Mouse (Mus musculus): ENCODE results near the gene Sik2. TPM values are rescaled to one million over a fixed set of nuclear protein-coding genes. Genes with fewer than 3 reads are reported as not detected.

The Sik2 gene
- polyA plus RNA-seq, 1 experiment from 2014 or later = 15.5 TPM

DNA sequence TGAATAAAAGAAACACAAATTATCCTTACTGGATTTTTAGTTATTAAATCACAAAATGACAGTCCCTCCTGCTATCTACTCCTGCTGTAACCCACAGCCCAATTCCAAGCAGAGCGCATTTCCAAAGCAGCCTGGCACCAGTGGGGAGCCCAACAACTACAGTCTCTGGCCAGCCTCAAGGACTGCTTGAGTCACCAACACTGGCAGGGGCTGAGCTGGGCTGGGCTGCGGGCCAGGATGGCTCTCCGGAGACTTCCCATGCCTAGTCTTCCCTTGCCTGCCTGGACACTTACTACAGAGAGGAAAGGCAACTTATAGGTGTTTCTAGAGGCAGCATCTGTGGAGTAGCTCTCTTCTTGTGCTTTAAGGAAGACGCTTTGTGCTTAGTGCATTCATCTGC lies 115.2 kb downstream of the Sik2 start:
- peaks cover 29% of the 10 kb centered on the region; the same call in 1 of the 2 replicates for H3K36me3 ChIP-seq (ENCODE audit: insufficient read depth, low read length)
- no peak overlapping the region for H3K4me3 ChIP-seq (ENCODE audit: low read length)
- H3K4me1 ChIP-seq (ENCODE audit: insufficient read depth, low read length) = no peaks in the 10 kb centered on the region
- WGBS = 84% methylated on average over 4 of the region's 4 CpGs
- no peak overlapping the region for H3K9ac ChIP-seq (replicated peaks; ENCODE audit: low read length)
- H3K27ac ChIP-seq (ENCODE audit: low read length) = no peak overlapping the region
- no peaks in the 10 kb centered on the region for H3K27me3 ChIP-seq (ENCODE audit: insufficient read depth, low read length)
- H3K9me3 ChIP-seq (ENCODE audit: low read length) = no peaks in the 10 kb centered on the region
- no peak overlapping the region for H3K4me2 ChIP-seq (replicated peaks; ENCODE audit: low read depth, low read length)
- no peak for ATAC-seq (ENCODE audit: low FRiP score, low TSS enrichment)

DNA sequence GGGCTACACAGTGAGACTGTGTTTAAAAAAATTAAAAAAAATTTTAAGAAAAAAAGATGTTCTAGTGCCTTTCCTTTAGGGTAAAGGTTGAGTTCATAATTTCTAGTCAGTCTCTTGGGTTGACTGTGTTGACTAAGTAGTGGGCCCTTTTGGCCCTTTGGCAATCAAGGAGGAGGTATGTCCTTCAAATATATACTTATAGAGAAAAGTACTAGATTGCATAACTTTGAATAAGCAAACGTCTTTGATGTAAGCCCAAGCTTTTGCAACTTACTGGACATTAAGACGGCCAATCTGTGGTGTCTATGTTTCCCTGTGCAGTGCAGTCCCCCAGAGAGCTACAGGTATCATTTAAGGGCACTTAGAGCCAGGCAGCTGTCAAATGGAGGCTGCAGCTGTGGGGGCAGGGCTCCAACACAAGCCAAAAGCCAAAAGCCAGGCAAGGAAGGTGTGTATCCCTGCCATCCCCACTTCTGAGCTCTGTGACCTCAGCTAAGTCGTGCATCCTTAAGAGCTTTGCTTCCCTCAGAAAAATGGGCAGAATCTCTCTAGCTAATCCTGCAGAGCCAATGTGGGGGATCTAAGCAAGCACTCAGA lies 118.3 kb downstream of the Sik2 start:
- no peak overlapping the region for H3K27ac ChIP-seq (ENCODE audit: low read length)
- ATAC-seq (ENCODE audit: low FRiP score, low TSS enrichment) = no peak
- no peak overlapping the region for H3K9ac ChIP-seq (replicated peaks; ENCODE audit: low read length)
- H3K36me3 ChIP-seq (ENCODE audit: insufficient read depth, low read length) = 0 out of 2 replicates have a peak, but pooled peaks cover 9% of the 10 kb centered on the region
- no peak overlapping the region for H3K4me2 ChIP-seq (replicated peaks; ENCODE audit: low read depth, low read length)
- no peaks in the 10 kb centered on the region for H3K27me3 ChIP-seq (ENCODE audit: insufficient read depth, low read length)
- no peaks in the 10 kb centered on the region for H3K9me3 ChIP-seq (ENCODE audit: low read length)
- 73% methylated on average over 3 of the region's 3 CpGs for WGBS
- H3K4me1 ChIP-seq (ENCODE audit: insufficient read depth, low read length) = peaks cover 15% of the 10 kb centered on the region
- no peak overlapping the region for H3K4me3 ChIP-seq (ENCODE audit: low read length)

DNA sequence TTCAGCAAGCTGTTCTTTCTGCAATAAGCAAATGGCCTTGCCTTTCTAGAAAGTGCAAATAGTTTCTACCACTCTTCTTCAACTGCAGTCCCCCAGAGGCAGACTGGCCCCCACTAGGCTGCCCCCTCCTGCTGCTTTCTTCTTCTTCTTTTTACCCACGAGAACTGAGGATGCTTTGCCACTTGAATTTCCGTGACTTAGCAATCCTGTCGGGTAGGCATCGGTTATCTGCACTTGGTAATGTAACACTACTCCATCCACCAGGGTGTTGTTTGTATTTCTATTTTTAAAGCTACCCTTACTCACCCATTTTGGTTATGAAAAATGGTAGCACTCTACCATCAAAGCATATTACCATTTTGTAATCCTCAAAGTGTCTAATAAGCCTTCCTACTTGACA lies 118.9 kb downstream of the Sik2 start:
- no peak overlapping the region for H3K9ac ChIP-seq (replicated peaks; ENCODE audit: low read length)
- H3K36me3 ChIP-seq (ENCODE audit: insufficient read depth, low read length) = 0 out of 2 replicates have a peak, but pooled peaks cover 6% of the 10 kb centered on the region
- 76% methylated on average over 4 of the region's 4 CpGs for WGBS
- no peak for ATAC-seq (ENCODE audit: low FRiP score, low TSS enrichment)
- no peaks in the 10 kb centered on the region for H3K9me3 ChIP-seq (ENCODE audit: low read length)
- peaks cover 21% of the 10 kb centered on the region for H3K4me1 ChIP-seq (ENCODE audit: insufficient read depth, low read length)
- no peaks in the 10 kb centered on the region for H3K27me3 ChIP-seq (ENCODE audit: insufficient read depth, low read length)
- no peak overlapping the region for H3K4me3 ChIP-seq (ENCODE audit: low read length)
- no peak overlapping the region for H3K27ac ChIP-seq (ENCODE audit: low read length)
- H3K4me2 ChIP-seq (replicated peaks; ENCODE audit: low read depth, low read length) = no peak overlapping the region

DNA sequence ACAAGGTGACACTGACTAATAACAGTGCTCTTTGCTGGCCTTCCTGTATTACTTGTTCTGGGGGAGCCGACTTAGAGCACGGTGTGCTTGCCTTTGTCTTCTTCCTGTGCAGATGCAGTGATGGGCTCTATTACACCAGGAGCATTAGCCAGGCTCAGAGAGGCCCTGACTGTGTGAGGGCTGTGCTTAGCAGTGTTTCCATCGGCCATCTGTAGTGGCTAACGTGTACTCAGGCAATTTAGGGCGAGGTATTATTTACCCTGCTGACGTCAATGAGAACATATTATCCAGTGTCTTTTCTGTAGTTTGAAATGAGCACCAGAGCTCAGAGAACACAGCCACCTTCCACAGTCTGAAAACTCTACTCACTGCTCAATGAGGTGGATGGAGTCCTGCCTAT lies 119.7 kb downstream of the Sik2 start:
- Histone ChIP-seq H3K27ac (ENCODE audit: low read length) (no peak overlapping the region), H3K4me2 (replicated peaks; ENCODE audit: low read depth, low read length) (no peak overlapping the region), H3K9ac (replicated peaks; ENCODE audit: low read length) (no peak overlapping the region), H3K27me3 (ENCODE audit: insufficient read depth, low read length) (no peaks in the 10 kb centered on the region), H3K4me3 (ENCODE audit: low read length) (no peak overlapping the region), H3K9me3 (ENCODE audit: low read length) (no peaks in the 10 kb centered on the region), H3K4me1 (ENCODE audit: insufficient read depth, low read length) (peaks cover 24% of the 10 kb centered on the region), H3K36me3 (ENCODE audit: insufficient read depth, low read length) (no peaks in the 10 kb centered on the region)
- WGBS = 57% methylated on average over 6 of the region's 6 CpGs
- ATAC-seq (ENCODE audit: low FRiP score, low TSS enrichment) = no peak

DNA sequence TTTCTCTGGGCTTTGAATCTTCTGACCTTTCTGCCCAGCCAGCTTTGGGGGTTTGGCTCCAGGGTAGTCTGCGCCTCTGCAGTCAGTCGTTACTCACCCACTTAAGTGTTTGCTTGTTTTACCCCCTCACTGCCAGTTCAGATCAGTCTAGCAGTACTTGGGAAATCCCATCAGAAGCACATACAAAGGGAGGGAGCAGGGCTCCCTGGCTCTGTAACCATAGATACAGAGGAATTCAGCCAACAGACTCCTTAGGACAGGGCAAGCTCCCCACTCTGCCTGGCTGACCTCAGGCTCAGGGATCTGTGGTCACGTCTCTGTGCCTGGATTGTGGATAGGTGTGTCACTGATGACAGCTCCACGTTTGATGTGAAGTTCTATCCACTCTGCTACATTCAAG lies 121.5 kb downstream of the Sik2 start:
- H3K4me3 ChIP-seq (ENCODE audit: low read length) = no peak overlapping the region
- peaks cover 24% of the 10 kb centered on the region for H3K4me1 ChIP-seq (ENCODE audit: insufficient read depth, low read length)
- no peaks in the 10 kb centered on the region for H3K27me3 ChIP-seq (ENCODE audit: insufficient read depth, low read length)
- no peak overlapping the region for H3K9ac ChIP-seq (replicated peaks; ENCODE audit: low read length)
- H3K9me3 ChIP-seq (ENCODE audit: low read length) = no peaks in the 10 kb centered on the region
- H3K36me3 ChIP-seq (ENCODE audit: insufficient read depth, low read length) = peaks cover 4% of the 10 kb centered on the region; the same call in 1 of the 2 replicates
- ATAC-seq (ENCODE audit: low FRiP score, low TSS enrichment) = peak; percentile 47; the same call in 1 of the 2 replicates
- 31% methylated on average over 4 of the region's 4 CpGs for WGBS
- no peak overlapping the region for H3K4me2 ChIP-seq (replicated peaks; ENCODE audit: low read depth, low read length)
- peak overlapping the region; percentile 8; the same call in 1 of the 2 replicates for H3K27ac ChIP-seq (ENCODE audit: low read length)

DNA sequence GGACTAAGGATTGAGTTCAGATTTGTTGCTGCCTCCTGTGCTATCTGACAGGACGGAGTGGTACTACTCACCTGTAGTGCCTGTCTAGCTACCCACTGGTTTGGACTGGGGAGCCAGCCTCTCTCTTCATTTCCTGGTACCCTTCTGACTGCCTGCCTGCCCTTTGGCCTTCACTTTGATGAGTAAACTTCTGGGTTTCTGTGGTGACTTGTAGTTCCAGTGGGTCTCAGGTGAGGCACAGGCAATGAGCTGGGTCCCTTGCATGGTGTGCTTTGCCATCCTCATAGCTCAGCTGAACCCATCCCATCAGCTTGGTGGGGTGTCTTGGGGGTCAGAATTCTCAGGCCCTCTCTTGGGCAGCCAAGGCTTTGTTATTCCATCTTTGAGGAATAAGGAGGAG lies 122.0 kb downstream of the Sik2 start:
- H3K4me3 ChIP-seq (ENCODE audit: low read length) = no peak overlapping the region
- no peak overlapping the region for H3K27ac ChIP-seq (ENCODE audit: low read length)
- peaks cover 24% of the 10 kb centered on the region for H3K4me1 ChIP-seq (ENCODE audit: insufficient read depth, low read length)
- H3K9me3 ChIP-seq (ENCODE audit: low read length) = no peaks in the 10 kb centered on the region
- no peaks in the 10 kb centered on the region for H3K27me3 ChIP-seq (ENCODE audit: insufficient read depth, low read length)
- no peak for ATAC-seq (ENCODE audit: low FRiP score, low TSS enrichment)
- peaks cover 4% of the 10 kb centered on the region; the same call in 1 of the 2 replicates for H3K36me3 ChIP-seq (ENCODE audit: insufficient read depth, low read length)
- no peak overlapping the region for H3K4me2 ChIP-seq (replicated peaks; ENCODE audit: low read depth, low read length)
- 94% methylated on average over 1 of the region's 1 CpGs for WGBS
- no peak overlapping the region for H3K9ac ChIP-seq (replicated peaks; ENCODE audit: low read length)

DNA sequence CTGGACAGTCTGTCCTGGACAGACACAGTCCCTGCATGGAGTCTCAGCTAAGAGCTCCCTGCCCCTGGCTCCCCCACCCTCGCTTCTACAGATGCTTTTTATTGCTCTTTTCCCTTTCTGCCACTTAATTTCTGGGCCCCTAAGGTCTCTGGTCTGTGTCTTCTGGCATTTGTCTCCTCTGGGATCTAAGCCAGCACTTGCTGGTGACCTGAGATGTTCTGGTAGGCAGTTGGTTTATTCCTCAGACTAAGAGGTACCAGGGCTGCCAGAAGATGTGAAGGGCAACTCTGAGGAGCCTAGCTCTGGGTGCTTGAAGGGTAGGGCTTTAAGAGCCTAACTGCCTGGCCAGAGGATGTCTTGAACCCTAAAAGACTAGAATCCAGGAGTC lies 123.3 kb downstream of the Sik2 start:
- no peak overlapping the region for H3K9ac ChIP-seq (replicated peaks; ENCODE audit: low read length)
- peaks cover 24% of the 10 kb centered on the region for H3K4me1 ChIP-seq (ENCODE audit: insufficient read depth, low read length)
- H3K27me3 ChIP-seq (ENCODE audit: insufficient read depth, low read length) = no peaks in the 10 kb centered on the region
- peak overlapping the region; percentile 54 for H3K27ac ChIP-seq (ENCODE audit: low read length)
- H3K4me2 ChIP-seq (replicated peaks; ENCODE audit: low read depth, low read length) = no peak overlapping the region
- H3K9me3 ChIP-seq (ENCODE audit: low read length) = no peaks in the 10 kb centered on the region
- WGBS = 36% methylated on average over 1 of the region's 1 CpGs
- no peak overlapping the region for H3K4me3 ChIP-seq (ENCODE audit: low read length)
- H3K36me3 ChIP-seq (ENCODE audit: insufficient read depth, low read length) = peaks cover 9% of the 10 kb centered on the region
- ATAC-seq (ENCODE audit: low FRiP score, low TSS enrichment) = no peak

DNA sequence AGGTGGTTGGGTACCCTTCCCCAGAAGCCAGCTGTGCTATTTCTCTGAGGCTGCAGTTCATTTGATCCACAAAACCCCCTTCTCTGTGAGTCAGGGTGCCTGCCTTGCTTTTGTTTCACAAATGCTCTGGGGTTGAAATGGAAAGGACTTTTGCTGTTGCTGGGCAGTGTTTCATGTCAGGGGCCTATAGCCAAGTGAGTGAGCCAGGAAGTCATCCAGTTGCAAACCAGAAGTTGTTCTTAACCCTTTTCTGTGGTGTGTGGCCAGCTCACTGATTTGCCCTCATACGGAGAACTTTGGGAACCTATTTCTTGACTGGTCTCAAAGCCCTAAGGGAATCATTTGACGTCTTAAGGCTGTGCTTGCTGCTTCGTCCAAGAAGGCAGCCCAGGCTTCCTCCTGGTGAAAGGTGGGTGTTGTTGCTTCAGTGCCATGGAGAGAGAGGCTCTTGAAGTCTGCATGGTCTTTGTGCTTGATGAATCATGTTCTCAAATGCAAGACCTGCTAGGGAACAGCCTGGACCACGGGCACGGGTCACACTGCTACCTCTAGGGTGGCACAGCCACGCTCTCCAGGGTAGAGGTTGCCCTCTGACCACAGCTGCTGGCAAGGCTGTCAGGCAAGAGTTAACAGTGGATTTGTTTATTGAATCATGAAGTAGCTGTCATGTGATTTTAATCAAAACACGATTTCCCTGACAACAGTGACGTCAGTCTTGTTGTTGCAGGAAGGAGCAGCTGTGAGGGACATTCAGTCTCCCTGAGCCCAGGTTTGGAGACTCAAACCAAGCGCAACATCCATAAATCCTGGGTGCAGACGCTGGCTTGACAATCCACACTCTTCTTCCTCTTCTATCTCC lies 123.9 kb downstream of the Sik2 start:
- Histone ChIP-seq H3K27ac (ENCODE audit: low read length) (peak overlapping the region; percentile 54), H3K9ac (replicated peaks; ENCODE audit: low read length) (no peak overlapping the region), H3K9me3 (ENCODE audit: low read length) (no peaks in the 10 kb centered on the region), H3K4me3 (ENCODE audit: low read length) (no peak overlapping the region), H3K27me3 (ENCODE audit: insufficient read depth, low read length) (no peaks in the 10 kb centered on the region), H3K36me3 (ENCODE audit: insufficient read depth, low read length) (peaks cover 15% of the 10 kb centered on the region), H3K4me2 (replicated peaks; ENCODE audit: low read depth, low read length) (no peak overlapping the region), H3K4me1 (ENCODE audit: insufficient read depth, low read length) (peaks cover 24% of the 10 kb centered on the region)
- WGBS = 44% methylated on average over 10 of the region's 10 CpGs
- ATAC-seq (ENCODE audit: low FRiP score, low TSS enrichment) = peak; percentile 41

DNA sequence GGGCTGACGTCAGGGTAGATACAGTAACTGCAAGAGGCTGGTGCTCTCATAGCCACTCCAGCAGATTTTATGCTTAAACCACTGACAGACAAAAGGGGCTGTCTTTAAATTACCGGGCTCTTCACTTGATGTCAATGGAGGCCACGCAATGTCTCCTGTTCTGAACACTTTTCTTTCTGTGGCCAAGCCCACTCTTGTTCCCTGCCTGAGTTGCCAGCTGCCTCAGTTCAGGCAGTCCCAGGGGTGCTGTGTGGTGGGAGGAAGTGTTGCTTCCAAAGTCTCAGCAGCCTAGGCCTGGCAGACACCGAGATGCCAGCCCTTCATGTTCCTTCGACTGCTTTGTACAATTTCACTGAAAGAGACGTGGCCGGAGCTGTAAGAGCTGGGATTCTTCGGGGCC lies 124.8 kb downstream of the Sik2 start:
- peaks cover 22% of the 10 kb centered on the region for H3K36me3 ChIP-seq (ENCODE audit: insufficient read depth, low read length)
- no peaks in the 10 kb centered on the region for H3K27me3 ChIP-seq (ENCODE audit: insufficient read depth, low read length)
- no peak overlapping the region for H3K27ac ChIP-seq (ENCODE audit: low read length)
- ATAC-seq (ENCODE audit: low FRiP score, low TSS enrichment) = no peak
- H3K4me2 ChIP-seq (replicated peaks; ENCODE audit: low read depth, low read length) = no peak overlapping the region
- no peak overlapping the region for H3K4me3 ChIP-seq (ENCODE audit: low read length)
- 80% methylated on average over 8 of the region's 8 CpGs for WGBS
- H3K9me3 ChIP-seq (ENCODE audit: low read length) = no peaks in the 10 kb centered on the region
- H3K4me1 ChIP-seq (ENCODE audit: insufficient read depth, low read length) = peaks cover 24% of the 10 kb centered on the region
- H3K9ac ChIP-seq (replicated peaks; ENCODE audit: low read length) = no peak overlapping the region

DNA sequence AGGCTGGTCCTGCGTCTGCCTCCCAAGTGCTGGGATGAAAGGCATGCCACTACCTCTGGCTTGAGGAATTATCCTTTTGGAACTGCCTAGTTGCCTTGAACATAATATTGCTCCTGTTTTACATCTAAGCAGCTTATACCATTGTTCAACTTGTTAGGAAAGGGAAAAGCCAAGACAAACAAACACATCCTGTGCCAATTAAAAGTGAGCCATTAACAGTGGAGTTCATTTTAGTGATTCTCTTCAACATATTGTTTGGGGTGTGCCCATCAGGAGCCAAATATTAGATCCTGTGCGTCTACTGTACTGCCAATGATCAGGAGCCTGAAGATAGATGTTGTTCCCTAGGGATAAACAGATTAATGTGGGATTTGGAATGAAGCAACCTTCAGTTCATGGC lies 126.7 kb downstream of the Sik2 start:
- Histone ChIP-seq H3K9me3 (ENCODE audit: low read length) (no peaks in the 10 kb centered on the region), H3K4me2 (replicated peaks; ENCODE audit: low read depth, low read length) (no peak overlapping the region), H3K4me1 (ENCODE audit: insufficient read depth, low read length) (peaks cover 17% of the 10 kb centered on the region), H3K36me3 (ENCODE audit: insufficient read depth, low read length) (peaks cover 36% of the 10 kb centered on the region), H3K4me3 (ENCODE audit: low read length) (no peak overlapping the region), H3K27ac (ENCODE audit: low read length) (no peak overlapping the region), H3K9ac (replicated peaks; ENCODE audit: low read length) (no peak overlapping the region), H3K27me3 (ENCODE audit: insufficient read depth, low read length) (no peaks in the 10 kb centered on the region)
- no peak for ATAC-seq (ENCODE audit: low FRiP score, low TSS enrichment)
- 86% methylated on average over 2 of the region's 2 CpGs for WGBS
